In genomic region chr12:55506029-55506330, GRCm38 (mm10) we compare ENCODE assay signal across 9 mouse cellular contexts. TPM values are rescaled to one million over a fixed set of nuclear protein-coding genes. Genes with fewer than 3 reads are reported as not detected.
DNase-seq lines count a peak whose midpoint lies in the region; ATAC-seq and TF ChIP-seq lines count a peak whose summit lies in the region.
"Had no signal": no experiment of that assay in that cellular context is flagged by ENCODE, and none has a peak within 500 bp of the region (broad histone marks: within the 10 kb centered on the region; RNA-seq: fewer than 3 reads in every experiment).

No protein-coding gene starts in this region.

- ATAC-seq in hindbrain, embryonic 14.5 days (ENCODE audit: low FRiP score): no peak
- ATAC-seq in hindbrain, embryonic 13.5 days (ENCODE audit: low FRiP score): no peak; the same call in 1 of the 2 replicates
- ATAC-seq in megakaryocyte, adult 5-6 weeks (ENCODE audit: poor library complexity, severe bottlenecking): peak; percentile 75

- peak; percentile 94 for DNase-seq in hindbrain, embryonic 14.5 days (ENCODE audit: low spot score)
- DNase-seq in A20 (ENCODE audit: low read depth, low spot score) (peak; percentile 78), ES-E14 (ENCODE audit: low read depth, low spot score) (peak; percentile 95)
- peak; percentile 64 to 65 for DNase-seq in cerebellum, postnatal 36 days
- peak; percentile 95 for DNase-seq in induced T-regulatory cell, adult 2 months (ENCODE audit: low read depth)
- peak; percentile 87 for DNase-seq in thymus, postnatal 4 days

- H3K9me3 ChIP-seq in hindbrain, embryonic 14.5 days (ENCODE audit: control insufficient read depth, low read length): no peaks in the 10 kb centered on the region
- H3K9me3 ChIP-seq in hindbrain, embryonic 13.5 days: no peaks in the 10 kb centered on the region
- no peaks in the 10 kb centered on the region for H3K9me3 ChIP-seq in ES-E14 (ENCODE audit: control insufficient read depth, insufficient read depth, low read depth, low read length)

- no peak overlapping the region for H3K9ac ChIP-seq in hindbrain, embryonic 14.5 days
- no peak overlapping the region for H3K9ac ChIP-seq in hindbrain, embryonic 13.5 days
- H3K9ac ChIP-seq in ES-E14 (ENCODE audit: insufficient read depth, low read depth, low read length, poor library complexity, severe bottlenecking): peak overlapping the region; percentile 41; the same call in 1 of the 2 replicates

- no peaks in the 10 kb centered on the region for H3K36me3 ChIP-seq in hindbrain, embryonic 14.5 days (replicated peaks; ENCODE audit: control insufficient read depth, insufficient read depth)
- H3K36me3 ChIP-seq in hindbrain, embryonic 13.5 days: no peaks in the 10 kb centered on the region
- no peaks in the 10 kb centered on the region for H3K36me3 ChIP-seq in ES-E14 (ENCODE audit: control insufficient read depth, insufficient read depth, low read length, poor library complexity, severe bottlenecking)

- WGBS in hindbrain, embryonic 14.5 days: under 1% methylated on average over 6 of the region's 6 CpGs
- 0% methylated on average over 6 of the region's 6 CpGs for WGBS in hindbrain, embryonic 13.5 days

- in situ Hi-C loops in ES-E14 (cut with MboI; ENCODE audit: low sequenced_read_pairs in 2 of 2, unreplicated experiment in 2 of 2): loop anchor here in 1 of 2 experiments (10.0 kb wide), 1 partner anchor 191 kb away; no protein-coding TSS in a partner anchor

- no peak overlapping the region for H3K4me2 ChIP-seq in hindbrain, embryonic 14.5 days (replicated peaks)
- H3K4me2 ChIP-seq in hindbrain, embryonic 13.5 days: no peak overlapping the region

- no peak overlapping the region for H3K27ac ChIP-seq in hindbrain, embryonic 14.5 days
- no peak overlapping the region for H3K27ac ChIP-seq in hindbrain, embryonic 13.5 days
- H3K27ac ChIP-seq in ES-E14 (ENCODE audit: insufficient read depth, low read depth, low read length, poor library complexity, severe bottlenecking): peak overlapping the region; percentile 67; the same call in 1 of the 2 replicates

- no peak overlapping the region for H3K4me3 ChIP-seq in hindbrain, embryonic 14.5 days (replicated peaks; ENCODE audit: low read length)
- H3K4me3 ChIP-seq in hindbrain, embryonic 13.5 days: no peak overlapping the region
- no peak overlapping the region for H3K4me3 ChIP-seq in ES-E14 (ENCODE audit: insufficient read depth in 1 of 2, low read depth in 1 of 2, low read length in 2 of 2, poor library complexity in 1 of 2, severe bottlenecking in 1 of 2)

- no peaks in the 10 kb centered on the region for H3K4me1 ChIP-seq in hindbrain, embryonic 14.5 days (replicated peaks; ENCODE audit: control insufficient read depth, insufficient read depth, low read length)
- 0 out of 2 replicates have a peak, but pooled peaks cover 3% of the 10 kb centered on the region for H3K4me1 ChIP-seq in hindbrain, embryonic 13.5 days (replicated peaks)
- peaks cover 6 to 27% of the 10 kb centered on the region in 2 experiments; a peak in 3 of 4 replicates for H3K4me1 ChIP-seq in ES-E14 (ENCODE audit: control insufficient read depth in 2 of 2, insufficient read depth in 2 of 2, low read length in 2 of 2, poor library complexity in 1 of 2)

- no peaks in the 10 kb centered on the region for H3K27me3 ChIP-seq in hindbrain, embryonic 14.5 days (ENCODE audit: control insufficient read depth, insufficient read depth, low read length)
- H3K27me3 ChIP-seq in hindbrain, embryonic 13.5 days: no peaks in the 10 kb centered on the region

TF ChIP-seq in ES-E14, 5 proteins besides CTCF, POLR2A, EP300 and RAD21:
- peak; percentile 68; the same call in 1 of the 2 replicates for TF ChIP-seq ZC3H11A (IDR thresholded peaks at IDR 0.05; ENCODE audit: borderline replicate concordance, low read depth, low read length)
- peak; percentile 99 for TF ChIP-seq ZNF384 (IDR thresholded peaks at IDR 0.05; ENCODE audit: low read depth, low read length)
- TF ChIP-seq HCFC1 (IDR thresholded peaks at IDR 0.05; ENCODE audit: borderline replicate concordance, insufficient read depth, low read length): no peak
- TF ChIP-seq CHD2 (IDR thresholded peaks at IDR 0.05; ENCODE audit: low read depth, low read length): no peak
- no peak for TF ChIP-seq MAFK (IDR thresholded peaks at IDR 0.05; ENCODE audit: insufficient read depth, low read depth, low read length)

RNA-seq across cellular contexts. Expression of gene Nfkbia, which starts 13.5 kb away (rescaled TPM):
- 59.7 and 63.9 TPM in 2 replicates for polyA plus RNA-seq in hindbrain, embryonic 14.5 days (2014; fragmentation: Nextera tagmentation; extraction: Ambion mirVana)
- 55.3 and 60.7 TPM in 2 replicates for polyA plus RNA-seq in hindbrain, embryonic 13.5 days (2015; fragmentation: Nextera tagmentation; extraction: Ambion mirVana)
- total RNA-seq in ES-E14 (2012; rRNA removed): 30.6 and 34.7 TPM in 2 replicates
- total RNA-seq in megakaryocyte, adult 5-6 weeks (2015): 55.5 and 84.6 TPM in 2 replicates
- 52.5 and 65.3 TPM in 2 replicates for total RNA-seq in megakaryocyte, adult 5-6 weeks (2017)

RNA-seq across cellular contexts. Expression of gene Aldoart2, which starts 59.1 kb away (rescaled TPM):
- polyA plus RNA-seq in hindbrain, embryonic 14.5 days (2014; fragmentation: Nextera tagmentation; extraction: Ambion mirVana): not detected in 2 replicates
- polyA plus RNA-seq in hindbrain, embryonic 13.5 days (2015; fragmentation: Nextera tagmentation; extraction: Ambion mirVana): not detected in 2 replicates
- total RNA-seq in ES-E14 (2012; rRNA removed): 0.13 and 0.21 TPM in 2 replicates
- not detected in 2 replicates for total RNA-seq in megakaryocyte, adult 5-6 weeks (2015)
- total RNA-seq in megakaryocyte, adult 5-6 weeks (2017): not detected in 2 replicates
- polyA plus RNA-seq: liver, embryonic 16.5 days had no signal
